Mouse (Mus musculus): ENCODE measurements around the gene Zfp882. TPM values are rescaled to one million over a fixed set of nuclear protein-coding genes. Genes with fewer than 3 reads are reported as not detected.
"Not testable (repeated sequence)": the region's sequence is repeated elsewhere in the genome, so short reads cannot be mapped to it uniquely, and the experiment has no call there.

Zfp882 gene
- polyA plus RNA-seq (2012; rRNA removed) = 4.7 and 6.1 TPM in 2 replicates

DNA sequence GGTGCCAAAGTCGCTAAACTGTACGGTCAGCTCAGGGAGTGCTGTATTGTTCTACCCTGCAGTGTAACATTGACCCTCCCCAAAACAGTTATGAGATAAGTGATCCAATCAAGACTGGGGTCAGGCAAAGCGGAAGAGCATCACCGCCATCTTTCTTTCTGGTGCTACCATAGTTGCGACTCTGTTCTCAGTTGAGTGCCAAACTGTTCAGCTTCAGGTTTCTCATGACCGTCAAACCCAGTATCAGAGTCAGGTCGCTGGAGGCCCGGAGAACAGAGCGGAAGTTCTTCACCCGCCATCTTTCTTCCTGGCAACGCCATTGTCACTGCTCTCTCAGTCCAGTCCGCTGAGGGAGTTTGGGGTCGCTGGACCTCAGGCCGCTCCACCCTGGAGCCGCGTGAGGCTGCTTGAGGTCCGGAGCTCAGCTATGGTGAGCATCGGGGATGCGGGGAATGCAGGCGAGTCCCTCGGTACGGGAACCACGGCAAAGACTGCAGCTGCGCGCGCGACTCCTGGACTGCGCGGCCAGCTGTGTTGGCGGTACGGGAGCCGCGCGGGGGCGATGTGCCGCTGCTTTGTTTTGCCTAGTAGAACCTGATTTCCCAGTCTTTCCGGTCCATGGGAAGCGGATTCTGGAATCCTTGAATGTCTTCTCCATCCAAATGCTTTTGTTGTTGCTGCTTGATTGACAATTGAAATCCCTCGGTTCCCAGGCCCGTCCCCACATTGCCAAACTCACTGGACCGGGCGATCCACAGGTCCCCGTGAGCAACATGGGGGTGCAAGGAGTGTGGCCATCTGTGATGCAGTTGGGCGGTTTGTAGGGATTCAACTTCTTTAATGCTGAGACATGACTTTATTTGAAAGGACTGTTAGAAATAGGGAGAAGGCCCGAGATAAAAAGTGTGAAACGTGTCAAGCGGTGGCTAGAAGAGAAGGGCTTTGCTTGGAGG, at the start of gene Zfp882, which contains the start of gene Zfp617:
TSS of gene Zfp882 (plus strand) at position 300 of the 953 bp plus-strand sequence.
TSS of gene Zfp617 (plus strand) at position 327 of the 953 bp plus-strand sequence.
- peak; percentile 82 to 93 for DNase-seq (ENCODE audit: extremely low spot score in 1 of 2, low spot score in 1 of 2)

DNA sequence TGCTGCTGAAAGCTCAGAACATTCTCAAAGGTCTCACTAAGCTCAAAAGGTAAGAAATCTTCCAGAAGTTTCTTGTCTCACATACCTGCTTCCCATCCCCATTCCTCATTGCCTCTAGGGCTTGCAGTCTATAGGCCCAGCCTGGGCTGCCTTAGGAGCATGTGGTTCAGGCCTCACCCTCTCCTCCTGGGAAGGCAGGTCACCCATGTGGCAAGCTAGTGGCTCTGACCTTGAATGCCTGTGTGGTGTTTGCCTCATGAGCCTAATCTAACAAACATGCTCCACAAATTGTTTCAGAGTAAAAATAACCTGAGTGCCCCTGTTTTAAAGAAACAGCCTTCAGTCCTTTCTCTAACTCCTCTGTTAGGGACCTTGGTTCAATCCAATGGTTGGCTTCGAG, 46.9 kb upstream of the Zfp882 start:
- not testable (repeated sequence) for DNase-seq (ENCODE audit: extremely low spot score in 1 of 2, low spot score in 1 of 2)

GRCm38 (mm10) chr8:71862038-71862437, 46.4 kb upstream of the Zfp882 start:
- not testable (repeated sequence) for DNase-seq (ENCODE audit: extremely low spot score in 1 of 2, low spot score in 1 of 2)

DNA sequence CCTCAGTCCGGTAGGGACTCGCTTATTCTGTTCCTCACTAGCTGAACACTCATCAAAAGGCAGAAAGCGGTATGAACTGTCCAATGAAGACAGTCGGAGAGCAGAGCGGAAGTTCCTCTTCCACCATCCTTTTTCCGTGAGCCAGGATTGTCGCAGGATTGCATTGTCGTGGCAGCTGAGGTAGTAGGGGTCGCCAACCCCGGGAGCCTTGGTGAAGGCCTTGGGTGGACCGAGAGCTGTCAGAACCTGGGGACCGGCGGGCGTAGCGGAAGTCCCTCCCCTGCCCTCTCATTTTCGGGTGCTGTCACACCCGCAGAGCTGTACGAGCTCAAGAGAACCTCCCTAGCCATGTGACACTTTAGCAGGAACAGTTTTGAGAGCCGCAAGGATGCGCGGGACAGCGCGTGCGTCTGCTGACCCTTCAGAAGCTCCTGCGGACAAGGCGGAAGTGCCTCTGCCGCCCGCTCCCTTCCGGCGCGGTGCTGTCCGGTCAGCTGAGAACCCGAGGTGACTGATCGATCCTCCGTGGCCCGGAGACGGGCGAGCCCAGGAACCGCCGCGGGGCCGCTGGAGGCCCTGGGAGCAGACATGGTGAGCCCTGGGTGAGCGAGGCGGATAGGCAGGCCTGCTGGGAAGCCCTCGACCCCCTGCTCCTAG, 26.7 kb upstream of the Zfp882 start, which contains the start of gene Zfp709:
TSS of gene Zfp709 (plus strand) at position 402 of the 657 bp plus-strand sequence.
- peak; percentile 51 to 70 for DNase-seq (ENCODE audit: extremely low spot score in 1 of 2, low spot score in 1 of 2)

GRCm38 (mm10) chr8:71900666-71901065, 7.7 kb upstream of the Zfp882 start:
- not testable (repeated sequence) for DNase-seq (ENCODE audit: extremely low spot score in 1 of 2, low spot score in 1 of 2)

GRCm38 (mm10) chr8:71903084-71903483, 5.3 kb upstream of the Zfp882 start:
- DNase-seq (ENCODE audit: extremely low spot score in 1 of 2, low spot score in 1 of 2) = not testable (repeated sequence)

DNA sequence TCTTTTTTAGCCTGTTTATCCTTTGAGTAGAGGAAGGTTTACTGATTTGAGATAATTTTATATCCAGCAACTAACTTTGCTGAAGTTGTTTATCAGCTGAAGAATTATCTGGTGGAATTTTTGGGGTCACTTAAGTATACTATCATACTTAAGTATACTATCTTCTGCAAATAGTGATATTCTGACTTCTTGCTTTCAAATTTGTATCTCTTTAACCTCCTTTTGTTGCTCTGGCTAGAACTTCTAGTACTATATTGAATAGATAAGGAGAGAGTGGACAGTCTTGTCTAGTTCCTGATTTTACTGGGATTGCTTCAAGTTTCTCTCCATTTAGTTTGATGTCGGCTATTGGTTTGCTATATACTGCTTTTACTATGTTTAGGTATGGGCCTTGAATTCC, 1.6 kb upstream of the Zfp882 start:
- no peak for DNase-seq (ENCODE audit: extremely low spot score in 1 of 2, low spot score in 1 of 2)

DNA sequence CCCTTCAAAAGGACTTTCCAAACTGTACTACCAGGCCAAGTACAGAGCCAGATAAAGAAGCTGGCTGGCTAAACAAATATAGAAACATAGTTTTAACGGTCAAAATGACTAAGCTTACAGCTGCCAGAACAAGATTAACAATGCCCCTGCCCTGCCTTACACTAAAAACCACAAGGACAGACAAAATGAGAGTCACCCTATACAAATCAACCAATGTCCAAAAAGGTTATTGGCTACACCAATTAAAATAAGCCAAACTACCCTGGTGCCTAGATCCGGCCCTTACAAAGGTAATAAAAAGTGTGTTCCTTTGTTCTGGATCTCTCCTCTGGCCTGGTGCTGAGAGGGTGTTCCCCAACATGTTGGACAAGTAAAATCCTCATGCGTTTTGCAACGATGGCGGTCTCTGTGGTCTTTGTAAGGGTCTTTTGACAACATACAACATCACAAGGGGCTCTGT, 580 bp upstream of the Zfp882 start:
- no peak for DNase-seq (ENCODE audit: extremely low spot score in 1 of 2, low spot score in 1 of 2)

DNA sequence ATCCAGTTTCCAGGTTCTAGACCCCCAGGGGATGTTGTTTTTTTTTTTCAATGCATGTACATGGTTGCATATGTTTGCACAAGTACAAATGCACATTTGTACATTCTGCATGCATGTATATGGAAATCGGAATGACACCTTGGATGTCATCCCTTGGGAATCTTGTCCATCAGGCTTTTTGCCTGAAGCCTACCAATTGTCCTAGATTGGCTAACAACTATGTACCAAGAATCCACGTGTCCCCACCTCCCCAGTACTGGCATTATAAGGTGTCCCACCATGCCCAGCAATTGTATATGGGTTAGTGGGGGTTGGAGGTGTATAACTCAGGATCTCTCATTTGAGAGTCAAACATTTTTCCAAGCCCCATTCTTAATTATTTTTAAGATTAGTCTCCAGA, 3.9 kb downstream of the Zfp882 start:
- DNase-seq (ENCODE audit: extremely low spot score in 1 of 2, low spot score in 1 of 2) = no peak

DNA sequence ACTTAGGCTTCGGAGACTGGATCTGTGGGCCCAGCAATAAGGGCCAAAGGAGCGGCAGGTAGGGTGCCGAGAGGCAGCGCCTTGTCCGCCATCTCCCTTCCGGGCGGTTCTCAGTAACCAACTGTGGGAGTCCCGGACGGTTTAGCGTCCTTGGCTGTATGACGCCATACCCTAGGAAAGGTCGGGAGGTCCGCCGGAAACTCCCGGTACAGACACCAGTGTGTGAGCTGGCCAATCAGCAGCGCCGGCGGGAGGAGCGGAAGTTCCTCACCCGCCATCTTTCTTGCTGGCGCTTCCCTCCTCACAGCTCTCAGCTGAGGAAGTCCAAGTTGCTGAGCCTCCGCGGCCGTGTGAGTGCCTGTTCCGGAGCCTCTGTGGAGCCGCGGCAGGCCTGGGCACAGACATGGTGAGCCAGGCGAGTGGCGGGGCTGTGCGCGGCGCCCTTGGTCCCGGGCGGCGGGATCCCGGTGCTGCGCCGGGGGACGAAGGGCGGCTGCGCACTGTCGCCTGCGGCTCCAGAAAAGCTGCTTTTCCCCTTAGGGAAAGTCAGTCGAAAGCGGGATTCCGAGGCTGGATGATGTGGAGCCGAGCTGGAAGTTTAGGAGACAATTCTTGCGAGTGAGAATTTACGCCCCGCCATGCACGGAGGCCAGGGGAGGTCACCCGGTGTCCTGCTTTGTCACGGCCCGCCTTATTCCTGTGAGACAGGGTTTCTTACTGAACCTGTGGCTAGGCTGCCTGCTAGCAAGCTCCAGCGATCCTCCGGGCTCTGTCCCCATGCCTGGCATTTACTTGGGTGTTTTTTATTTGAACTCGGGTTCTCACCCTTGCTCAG, 14.4 kb downstream of the Zfp882 start:
- DNase-seq (ENCODE audit: extremely low spot score in 1 of 2, low spot score in 1 of 2) = peak; percentile 94 to 97

DNA sequence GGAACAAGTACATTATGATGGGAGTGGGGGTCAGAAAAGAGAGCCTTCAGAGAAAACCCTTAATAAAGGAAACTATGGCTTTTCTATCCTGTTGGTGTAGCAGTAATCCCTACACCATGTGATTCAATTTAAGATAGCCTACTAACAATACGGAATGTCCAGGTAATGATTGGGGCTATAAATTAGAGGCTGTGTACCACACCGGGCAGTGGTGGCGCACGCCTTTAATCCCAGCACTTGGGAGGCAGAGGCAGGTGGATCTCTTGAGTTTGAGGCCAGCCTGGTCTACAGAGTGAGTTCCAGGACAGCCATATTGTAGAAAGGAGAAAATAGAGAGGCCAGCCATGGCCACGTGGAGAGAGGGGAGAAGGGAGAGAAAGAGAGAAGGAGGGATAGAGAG, 17.4 kb downstream of the Zfp882 start:
- no peak for DNase-seq (ENCODE audit: extremely low spot score in 1 of 2, low spot score in 1 of 2)

GRCm38 (mm10) chr8:71926551-71926950, 18.1 kb downstream of the Zfp882 start:
- no peak for DNase-seq (ENCODE audit: extremely low spot score in 1 of 2, low spot score in 1 of 2)

GRCm38 (mm10) chr8:71927779-71928178, 19.4 kb downstream of the Zfp882 start:
- DNase-seq (ENCODE audit: extremely low spot score in 1 of 2, low spot score in 1 of 2) = no peak

GRCm38 (mm10) chr8:71938037-71938436, 29.6 kb downstream of the Zfp882 start:
- DNase-seq (ENCODE audit: extremely low spot score in 1 of 2, low spot score in 1 of 2) = not testable (repeated sequence)

DNA sequence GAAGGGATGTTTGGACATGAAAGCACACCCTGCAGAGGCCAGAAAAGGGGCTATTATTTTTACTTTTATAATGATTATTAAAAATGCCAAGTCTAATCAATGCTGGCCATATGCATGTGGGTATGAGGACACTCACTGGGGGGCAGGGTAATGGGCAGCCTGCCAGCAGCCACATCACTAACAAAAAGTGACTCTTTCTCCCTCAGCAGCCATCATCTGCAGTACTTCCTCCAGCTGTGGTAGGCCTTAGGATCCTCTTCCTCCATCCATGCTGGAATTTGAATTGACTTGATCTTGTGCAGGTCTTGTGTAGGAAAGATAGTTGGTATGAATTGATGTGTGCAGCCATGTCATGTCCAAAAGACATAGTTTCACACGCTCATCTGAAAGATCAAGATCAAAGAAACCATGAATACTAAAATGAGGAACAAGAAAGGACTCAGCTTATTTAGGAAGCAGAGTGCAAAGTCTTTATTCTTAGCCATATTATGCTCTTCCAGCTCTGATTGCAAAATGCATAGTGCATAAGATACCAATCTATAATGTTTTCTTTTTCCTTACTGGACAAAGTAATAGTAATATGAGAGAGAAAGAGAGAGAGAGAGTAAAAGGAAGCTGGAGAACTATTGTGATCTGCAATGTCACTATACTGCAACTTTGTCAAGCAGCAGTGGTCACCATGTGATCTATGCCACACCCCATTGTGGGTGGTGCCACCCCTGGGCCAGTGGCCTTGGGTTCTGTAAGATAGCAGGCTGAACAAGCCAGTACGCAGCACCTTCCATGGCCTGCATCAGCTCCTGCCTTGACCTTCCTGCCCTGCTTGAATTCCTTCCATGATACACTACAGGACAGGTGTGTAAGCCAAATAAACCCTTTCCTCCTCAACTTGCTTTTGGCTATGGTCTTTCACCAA, 32.1 kb downstream of the Zfp882 start:
- DNase-seq (ENCODE audit: extremely low spot score in 1 of 2, low spot score in 1 of 2) = no peak

- DNase-seq (ENCODE audit: extremely low spot score in 1 of 2, low spot score in 1 of 2) = no peak
Measured at GRCm38 (mm10) chr8:71941776-71942175, 33.4 kb downstream of the Zfp882 start.

DNA sequence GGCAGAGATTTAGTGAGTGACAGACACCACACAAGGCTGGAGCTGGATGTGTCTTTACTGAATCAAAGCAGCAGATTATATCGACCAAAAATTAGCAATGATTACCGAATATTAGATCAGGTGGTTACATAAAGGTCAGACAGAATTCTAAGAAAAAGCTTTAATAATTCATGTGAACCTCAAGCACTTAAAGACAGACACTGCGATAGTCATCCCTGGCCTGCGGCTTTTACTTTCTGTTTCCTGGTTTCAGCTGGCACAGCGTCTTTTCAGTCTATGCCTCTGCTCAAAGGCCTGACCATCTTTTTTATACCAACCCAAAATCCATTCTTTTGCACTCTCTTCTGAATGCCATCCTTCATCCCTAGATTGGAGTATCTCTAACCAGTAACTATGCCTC, 40.2 kb downstream of the Zfp882 start:
- DNase-seq (ENCODE audit: extremely low spot score in 1 of 2, low spot score in 1 of 2) = no peak

GRCm38 (mm10) chr8:71950482-71951221, 42.2 kb downstream of the Zfp882 start, which contains the start of gene Zfp961:
Zfp961 (plus strand) TSS chr8:71951038.
- DNase-seq (ENCODE audit: extremely low spot score in 1 of 2, low spot score in 1 of 2) = peak; percentile 96 to 99
